Comparison of ENCODE assay signal across 8 mouse cellular contexts in genomic region chr5:122987211-122988020, GRCm38 (mm10). TPM values are rescaled to one million over a fixed set of nuclear protein-coding genes. Genes with fewer than 3 reads are reported as not detected.
DNase-seq lines count a peak whose midpoint lies in the region; ATAC-seq lines count a peak whose summit lies in the region.

No protein-coding gene starts in this region.

- no peaks in the 10 kb centered on the region for H3K27me3 ChIP-seq in embryonic facial prominence, embryonic 15.5 days
- no peaks in the 10 kb centered on the region for H3K27me3 ChIP-seq in hindbrain, embryonic 14.5 days (ENCODE audit: control insufficient read depth, insufficient read depth, low read length)
- peaks cover 12% of the 10 kb centered on the region for H3K27me3 ChIP-seq in liver, embryonic 16.5 days (ENCODE audit: control insufficient read depth, insufficient read depth, low read depth, low read length)
- 0 out of 2 replicates have a peak, but pooled peaks cover 7% of the 10 kb centered on the region for H3K27me3 ChIP-seq in neural tube, embryonic 13.5 days

- peak overlapping the region; percentile 99 for H3K4me2 ChIP-seq in embryonic facial prominence, embryonic 15.5 days (replicated peaks)
- peak overlapping the region; percentile 99 for H3K4me2 ChIP-seq in hindbrain, embryonic 14.5 days (replicated peaks)
- peak overlapping the region; percentile 88 for H3K4me2 ChIP-seq in liver, embryonic 16.5 days (ENCODE audit: low read depth, low read length)
- H3K4me2 ChIP-seq in neural tube, embryonic 13.5 days, result peak overlapping the region; percentile 79

- DNase-seq in layer of hippocampus, adult 11-12 months (ENCODE audit: low spot score), result peak; percentile 47
- no peak for DNase-seq in layer of hippocampus, adult 9-10 months (ENCODE audit: low spot score)
- peak; percentile 31 for DNase-seq in NIH3T3 (ENCODE audit: low read depth)
- no peak for DNase-seq in hindbrain, embryonic 14.5 days (ENCODE audit: low spot score)

- peaks cover 41% of the 10 kb centered on the region for H3K4me1 ChIP-seq in embryonic facial prominence, embryonic 15.5 days
- H3K4me1 ChIP-seq in hindbrain, embryonic 14.5 days (replicated peaks; ENCODE audit: control insufficient read depth, insufficient read depth, low read length), result peaks cover 43% of the 10 kb centered on the region
- peaks cover 19% of the 10 kb centered on the region for H3K4me1 ChIP-seq in liver, embryonic 16.5 days (ENCODE audit: control insufficient read depth, low read depth, low read length)
- peaks cover 66% of the 10 kb centered on the region for H3K4me1 ChIP-seq in neural tube, embryonic 13.5 days (replicated peaks)

- ATAC-seq in embryonic facial prominence, embryonic 15.5 days (ENCODE audit: insufficient number of reproducible peaks, low FRiP score, low TSS enrichment, low read depth), result peak; percentile 58
- ATAC-seq in hindbrain, embryonic 14.5 days (ENCODE audit: low FRiP score), result peak; percentile 47; the same call in 1 of the 2 replicates
- no peak for ATAC-seq in liver, embryonic 16.5 days (ENCODE audit: low read depth)
- ATAC-seq in neural tube, embryonic 13.5 days (ENCODE audit: low read depth), result peak; percentile 51
- no peak for ATAC-seq in inflammation-experienced regulatory T-cells, adult 6 months

- H3K27ac ChIP-seq in embryonic facial prominence, embryonic 15.5 days (replicated peaks), result peak overlapping the region; percentile 58; the same call in 1 of the 2 replicates
- H3K27ac ChIP-seq in hindbrain, embryonic 14.5 days, result 0 out of 2 replicates have a peak overlapping the region, but pooled peaks have one; percentile 71
- H3K27ac ChIP-seq in liver, embryonic 16.5 days (ENCODE audit: low read length), result no peak overlapping the region
- H3K27ac ChIP-seq in neural tube, embryonic 13.5 days (replicated peaks), result 0 out of 2 replicates have a peak overlapping the region, but pooled peaks have one; percentile 85

- H3K9me3 ChIP-seq in embryonic facial prominence, embryonic 15.5 days (replicated peaks), result no peaks in the 10 kb centered on the region
- H3K9me3 ChIP-seq in hindbrain, embryonic 14.5 days (ENCODE audit: control insufficient read depth, low read length), result no peaks in the 10 kb centered on the region
- H3K9me3 ChIP-seq in liver, embryonic 16.5 days (replicated peaks; ENCODE audit: control insufficient read depth, low read length), result no peaks in the 10 kb centered on the region
- H3K9me3 ChIP-seq in neural tube, embryonic 13.5 days, result no peaks in the 10 kb centered on the region

- H3K36me3 ChIP-seq in embryonic facial prominence, embryonic 15.5 days, result no peaks in the 10 kb centered on the region
- H3K36me3 ChIP-seq in hindbrain, embryonic 14.5 days (replicated peaks; ENCODE audit: control insufficient read depth, insufficient read depth), result no peaks in the 10 kb centered on the region
- H3K36me3 ChIP-seq in liver, embryonic 16.5 days (ENCODE audit: control insufficient read depth, insufficient read depth), result no peaks in the 10 kb centered on the region
- no peaks in the 10 kb centered on the region for H3K36me3 ChIP-seq in neural tube, embryonic 13.5 days

- peak overlapping the region; percentile 56 for H3K9ac ChIP-seq in embryonic facial prominence, embryonic 15.5 days
- H3K9ac ChIP-seq in hindbrain, embryonic 14.5 days, result peak overlapping the region; percentile 69
- peak overlapping the region; percentile 57 for H3K9ac ChIP-seq in liver, embryonic 16.5 days (ENCODE audit: low read depth, low read length)
- peak overlapping the region; percentile 79 for H3K9ac ChIP-seq in neural tube, embryonic 13.5 days

- 4% methylated on average over 39 of the region's 39 CpGs for WGBS in embryonic facial prominence, embryonic 15.5 days
- WGBS in hindbrain, embryonic 14.5 days, result 1% methylated on average over 39 of the region's 39 CpGs
- 8% methylated on average over 39 of the region's 39 CpGs for WGBS in liver, embryonic 16.5 days (ENCODE audit: insufficient replicate concordance)
- WGBS in neural tube, embryonic 13.5 days, result 2% methylated on average over 39 of the region's 39 CpGs

- H3K4me3 ChIP-seq in embryonic facial prominence, embryonic 15.5 days (replicated peaks), result peak overlapping the region; percentile 69
- peak overlapping the region; percentile 63 for H3K4me3 ChIP-seq in hindbrain, embryonic 14.5 days (replicated peaks; ENCODE audit: low read length)
- H3K4me3 ChIP-seq in liver, embryonic 16.5 days (ENCODE audit: low read depth, low read length), result peak overlapping the region; percentile 70
- peak overlapping the region; percentile 65 for H3K4me3 ChIP-seq in neural tube, embryonic 13.5 days

RNA-seq across cellular contexts. Expression of gene Kdm2b, which starts 2.2 kb away (rescaled TPM):
- 42.9 and 43.9 TPM in 2 replicates for polyA plus RNA-seq in embryonic facial prominence, embryonic 15.5 days (2015; fragmentation: Nextera tagmentation; extraction: Ambion mirVana)
- 80.8 and 87.1 TPM in 2 replicates for polyA plus RNA-seq in hindbrain, embryonic 14.5 days (2014; fragmentation: Nextera tagmentation; extraction: Ambion mirVana)
- 14.4 and 15.3 TPM in 2 replicates for polyA plus RNA-seq in liver, embryonic 16.5 days (2015; fragmentation: Nextera tagmentation; extraction: Ambion mirVana)
- 91.7 and 95.0 TPM in 2 replicates for polyA plus RNA-seq in neural tube, embryonic 13.5 days (2015; fragmentation: Nextera tagmentation; extraction: Ambion mirVana)
- 10 to 100 TPM; 29.8 to 58.3 (median 53.4) TPM for polyA plus RNA-seq in inflammation-experienced regulatory T-cells, adult 6 months (2017; shearing (Covaris generic))

RNA-seq across cellular contexts. Expression of gene Orai1, which starts 27.5 kb away (rescaled TPM):
- 16.8 and 17.3 TPM in 2 replicates for polyA plus RNA-seq in embryonic facial prominence, embryonic 15.5 days (2015; fragmentation: Nextera tagmentation; extraction: Ambion mirVana)
- polyA plus RNA-seq in hindbrain, embryonic 14.5 days (2014; fragmentation: Nextera tagmentation; extraction: Ambion mirVana), result 16.2 and 18.0 TPM in 2 replicates
- 8.3 and 8.4 TPM in 2 replicates for polyA plus RNA-seq in liver, embryonic 16.5 days (2015; fragmentation: Nextera tagmentation; extraction: Ambion mirVana)
- 12.9 and 13.1 TPM in 2 replicates for polyA plus RNA-seq in neural tube, embryonic 13.5 days (2015; fragmentation: Nextera tagmentation; extraction: Ambion mirVana)
- polyA plus RNA-seq in inflammation-experienced regulatory T-cells, adult 6 months (2017; shearing (Covaris generic)), result 10 to 100 TPM in 1 of 3 experiments, 1 to 10 TPM in 2; 7.3 to 10.0 (median 8.0) TPM

RNA-seq across cellular contexts. Expression of gene Morn3, which starts 59.4 kb away (rescaled TPM):
- 4.7 and 11.2 TPM in 2 replicates for polyA plus RNA-seq in embryonic facial prominence, embryonic 15.5 days (2015; fragmentation: Nextera tagmentation; extraction: Ambion mirVana)
- polyA plus RNA-seq in hindbrain, embryonic 14.5 days (2014; fragmentation: Nextera tagmentation; extraction: Ambion mirVana), result 0.79 TPM in 1 of 2 replicates, not detected in the other
- polyA plus RNA-seq in liver, embryonic 16.5 days (2015; fragmentation: Nextera tagmentation; extraction: Ambion mirVana), result not detected in 2 replicates
- polyA plus RNA-seq in neural tube, embryonic 13.5 days (2015; fragmentation: Nextera tagmentation; extraction: Ambion mirVana), result 0.67 and 1.0 TPM in 2 replicates
- 1 to 10 TPM; 2.6 to 7.4 (median 6.1) TPM for polyA plus RNA-seq in inflammation-experienced regulatory T-cells, adult 6 months (2017; shearing (Covaris generic))

Comparison
In these comparisons a context has a peak if more than half of its experiments do, and no peak if none do; other contexts are left out.
1. DNase-seq: peak in layer of hippocampus, adult 11-12 months (single experiment) and NIH3T3 (single experiment); none in layer of hippocampus, adult 9-10 months (single experiment) and hindbrain, embryonic 14.5 days (single experiment).
2. ATAC-seq: peak in embryonic facial prominence, embryonic 15.5 days (single experiment), hindbrain, embryonic 14.5 days (single experiment) and neural tube, embryonic 13.5 days (single experiment); none in liver, embryonic 16.5 days (single experiment) and inflammation-experienced regulatory T-cells, adult 6 months (single experiment).
3. Peak in every context shown above with its lines, with median percentiles within 50 percentile points of each other: H3K4me2 ChIP-seq, H3K4me3 ChIP-seq and H3K9ac ChIP-seq.